Mouse (Mus musculus) mouse trophoblast stem cell (cell line): ENCODE results near the gene Olfr251.
"Not testable (repeated sequence)": the region's sequence is repeated elsewhere in the genome, so short reads cannot be mapped to it uniquely, and the experiment has no call there.

Experiments used
- in situ Hi-C, 2 experiments: fragments of 300-500 bp; cut with MseI, MboI; formaldehyde crosslinking; loops; 2 replicates in 1 of 2; 3 replicates in 1 of 2; pipeline ENCODE4 v1.15.1; 2025

The Olfr251 gene

DNA sequence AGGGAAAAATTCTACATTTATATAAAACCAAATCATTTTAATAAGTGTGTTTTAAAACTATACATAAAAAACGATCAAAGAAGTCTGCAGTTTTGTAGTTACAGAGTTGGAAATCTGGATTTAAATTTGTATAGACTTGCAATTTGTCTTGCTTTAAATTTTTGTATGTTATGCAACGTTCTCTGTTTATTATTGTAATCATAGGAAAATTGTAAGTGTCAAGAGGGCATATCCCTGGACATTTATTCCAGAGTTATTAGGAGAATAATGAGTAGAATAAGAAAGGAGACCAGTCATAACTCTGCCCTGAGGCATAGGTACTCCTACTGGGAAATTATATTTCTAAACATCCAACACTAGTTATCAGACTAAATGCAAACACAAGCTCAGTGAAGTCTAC, at the start of gene Olfr251:
Gene Olfr251, plus strand, starts transcription at position 301 of the 400 bp plus-strand sequence.
- in situ Hi-C loops: no loop called here

GRCm38 (mm10) chr9:38328760-38329159, 48.1 kb upstream of the Olfr251 start, which contains the start of gene Olfr25:
TSS of gene Olfr25 (plus strand) at chr9:38329060.
- in situ Hi-C loops: no loop called here

- in situ Hi-C loops: no loop called here
Observed at GRCm38 (mm10) chr9:38348111-38348510, 28.8 kb upstream of the Olfr251 start, which contains the start of gene Olfr898. TSS of gene Olfr898 (plus strand) at chr9:38348411.

- in situ Hi-C loops: no loop called here
Observed at GRCm38 (mm10) chr9:38366596-38366995, 10.3 kb upstream of the Olfr251 start, which contains the start of gene Olfr250. TSS of gene Olfr250 (plus strand) at chr9:38366896.

DNA sequence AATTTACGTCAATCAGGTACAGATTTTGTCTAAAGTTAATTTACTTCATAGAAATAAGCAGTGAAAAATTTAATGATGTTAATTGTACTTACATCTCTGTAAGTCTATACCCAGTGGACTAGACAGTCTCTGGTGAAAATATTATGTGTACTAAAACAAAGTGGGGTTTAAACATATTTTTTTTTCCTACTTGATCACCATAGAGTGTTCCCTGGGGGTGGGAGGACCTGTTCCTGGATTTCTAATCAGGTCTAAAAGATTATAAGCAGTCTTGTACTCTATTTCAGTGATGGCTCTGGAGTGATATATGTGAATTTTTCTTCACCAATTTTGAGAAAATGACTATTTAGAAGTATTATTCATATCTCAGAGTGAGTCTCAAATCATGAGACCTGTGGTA, 24.5 kb downstream of the Olfr251 start, which contains the start of gene Olfr147:
Gene Olfr147, plus strand, starts transcription at position 301 of the 400 bp plus-strand sequence.
- in situ Hi-C loops: no loop called here

GRCm38 (mm10) chr9:38407502-38407901, 30.6 kb downstream of the Olfr251 start:
- in situ Hi-C loops: not testable (repeated sequence)

- in situ Hi-C loops: not testable (repeated sequence)
Observed at GRCm38 (mm10) chr9:38413502-38413901, 36.6 kb downstream of the Olfr251 start.

DNA sequence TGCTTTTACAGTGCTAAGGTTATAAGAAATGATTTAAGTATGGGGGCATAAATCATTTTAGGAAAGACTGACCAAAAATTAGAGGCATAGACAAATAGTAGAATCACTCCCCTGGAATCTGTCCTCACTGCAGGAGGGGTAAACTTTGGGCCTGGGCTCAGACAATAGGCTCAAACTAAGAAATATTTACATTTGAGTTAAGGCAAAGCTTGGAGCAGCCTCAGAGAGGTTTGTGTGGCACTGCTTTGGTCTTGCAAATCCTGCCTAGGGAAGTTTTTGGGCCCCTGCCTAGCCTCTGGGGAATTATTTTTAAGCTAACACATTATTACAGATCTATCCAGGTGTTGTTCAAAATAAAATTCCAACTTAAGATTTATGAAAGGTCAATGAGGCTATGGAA, 46.9 kb downstream of the Olfr251 start:
- in situ Hi-C loops: no loop called here

DNA sequence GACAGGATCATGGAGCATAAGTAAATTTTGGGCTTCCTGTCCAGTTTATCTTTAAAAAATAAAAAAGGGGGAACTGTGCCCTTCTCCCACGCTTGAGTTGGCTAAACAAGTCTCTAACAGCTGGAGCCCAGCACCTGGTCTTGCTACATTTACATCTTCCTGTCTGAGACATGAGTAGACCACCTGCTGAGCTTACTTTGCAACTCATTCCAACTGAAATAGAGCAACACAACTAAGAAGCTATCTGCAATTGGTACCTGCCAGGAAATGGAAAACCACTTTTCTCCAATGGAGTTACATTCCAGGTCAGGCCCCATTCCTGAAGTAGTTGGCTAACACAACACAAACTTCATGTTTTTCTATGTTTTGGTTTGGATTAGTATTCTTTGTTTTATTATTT, 50.1 kb downstream of the Olfr251 start:
- in situ Hi-C loops: no loop called here

- in situ Hi-C loops: no loop called here
Observed at GRCm38 (mm10) chr9:38429155-38429554, 52.3 kb downstream of the Olfr251 start, which contains the start of gene Olfr901. TSS of gene Olfr901 (plus strand) at chr9:38429455.
